Mouse (Mus musculus): ENCODE results near the gene Lmnb2. TPM values are rescaled to one million over a fixed set of nuclear protein-coding genes. Genes with fewer than 3 reads are reported as not detected.

Gene Lmnb2
- polyA plus RNA-seq, 1 experiment, result 8.5 TPM

- Histone ChIP-seq H3K27me3 (replicated peaks; ENCODE audit: control insufficient read depth, insufficient read depth, low read length) (no peaks in the 10 kb centered on the region), H3K4me1 (ENCODE audit: control insufficient read depth, insufficient read depth, low read length) (peaks cover 11% of the 10 kb centered on the region), H3K36me3 (ENCODE audit: control insufficient read depth, insufficient read depth, low read length) (no peaks in the 10 kb centered on the region), H3K4me3 (ENCODE audit: insufficient read depth, low read depth, low read length) (no peak overlapping the region), H3K27ac (ENCODE audit: insufficient read depth, low read depth, low read length) (peak overlapping the region; percentile 15; the same call in 1 of the 2 replicates)
- peak; percentile 23; the same call in 1 of the 2 replicates for TF ChIP-seq CTCF (conservative IDR thresholded peaks at IDR 0.05; ENCODE audit: insufficient read depth, insufficient read length, low read depth, low read length)
- no peak for TF ChIP-seq POLR2A (IDR thresholded peaks at IDR 0.05; ENCODE audit: low read depth, low read length)
- DNase-seq, result peak; percentile 77
- WGBS, result 12% methylated on average over 16 of the region's 16 CpGs
Measured at GRCm38 (mm10) chr10:80960551-80961508, 42.8 kb upstream of the Lmnb2 start.

DNA sequence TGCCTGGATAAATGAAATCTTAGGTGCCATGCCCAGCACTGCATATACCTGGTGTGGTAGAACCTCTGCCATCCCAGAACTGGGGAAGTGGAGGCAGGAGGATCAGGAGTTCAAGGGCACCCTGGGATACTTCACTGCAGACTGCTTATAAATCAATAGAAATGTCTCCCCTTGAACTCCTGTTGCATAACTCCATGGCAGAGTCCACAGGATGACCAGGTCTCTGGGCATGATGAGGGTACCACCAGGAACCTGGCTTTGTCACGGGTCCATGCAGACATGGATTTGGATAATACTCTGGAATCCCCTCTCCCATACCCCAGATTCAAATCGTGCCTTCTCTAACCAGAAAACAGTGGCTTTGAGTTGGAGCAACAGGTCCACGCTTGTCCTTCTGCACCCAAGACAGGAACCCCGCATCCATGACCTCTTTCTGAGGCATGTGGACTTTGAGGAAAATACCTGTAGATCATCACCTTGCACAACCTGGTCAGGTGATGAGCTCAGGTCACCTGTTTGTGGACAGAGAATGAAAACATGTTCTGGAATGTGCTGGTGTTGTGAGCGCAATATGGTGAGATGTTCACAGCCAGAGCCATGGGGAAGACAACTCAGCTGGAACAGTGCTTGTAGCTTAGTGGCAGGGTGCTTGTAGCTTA is 41.1 kb upstream of the Lmnb2 start:
- TF ChIP-seq POLR2A (IDR thresholded peaks at IDR 0.05; ENCODE audit: low read depth, low read length) (no peak), CTCF (conservative IDR thresholded peaks at IDR 0.05; ENCODE audit: insufficient read depth, insufficient read length, low read depth, low read length) (no peak)
- Histone ChIP-seq H3K36me3 (ENCODE audit: control insufficient read depth, insufficient read depth, low read length) (no peaks in the 10 kb centered on the region), H3K4me3 (ENCODE audit: insufficient read depth, low read depth, low read length) (no peak overlapping the region), H3K27ac (ENCODE audit: insufficient read depth, low read depth, low read length) (no peak overlapping the region), H3K4me1 (ENCODE audit: control insufficient read depth, insufficient read depth, low read length) (peaks cover 11% of the 10 kb centered on the region), H3K27me3 (replicated peaks; ENCODE audit: control insufficient read depth, insufficient read depth, low read length) (no peaks in the 10 kb centered on the region)
- WGBS, result 89% methylated on average over 5 of the region's 5 CpGs
- DNase-seq, result no peak

GRCm38 (mm10) chr10:80957791-80958190 is 39.7 kb upstream of the Lmnb2 start:
- Histone ChIP-seq H3K4me3 (ENCODE audit: insufficient read depth, low read depth, low read length) (no peak overlapping the region), H3K27ac (ENCODE audit: insufficient read depth, low read depth, low read length) (no peak overlapping the region), H3K4me1 (ENCODE audit: control insufficient read depth, insufficient read depth, low read length) (peaks cover 6% of the 10 kb centered on the region; the same call in 1 of the 2 replicates), H3K36me3 (ENCODE audit: control insufficient read depth, insufficient read depth, low read length) (no peaks in the 10 kb centered on the region), H3K27me3 (replicated peaks; ENCODE audit: control insufficient read depth, insufficient read depth, low read length) (no peaks in the 10 kb centered on the region)
- TF ChIP-seq CTCF (conservative IDR thresholded peaks at IDR 0.05; ENCODE audit: insufficient read depth, insufficient read length, low read depth, low read length) (peak; percentile 33; the same call in 1 of the 2 replicates), POLR2A (IDR thresholded peaks at IDR 0.05; ENCODE audit: low read depth, low read length) (no peak)
- no peak for DNase-seq
- 70% methylated on average over 4 of the region's 4 CpGs for whole genome bisulfite sequencing

DNA sequence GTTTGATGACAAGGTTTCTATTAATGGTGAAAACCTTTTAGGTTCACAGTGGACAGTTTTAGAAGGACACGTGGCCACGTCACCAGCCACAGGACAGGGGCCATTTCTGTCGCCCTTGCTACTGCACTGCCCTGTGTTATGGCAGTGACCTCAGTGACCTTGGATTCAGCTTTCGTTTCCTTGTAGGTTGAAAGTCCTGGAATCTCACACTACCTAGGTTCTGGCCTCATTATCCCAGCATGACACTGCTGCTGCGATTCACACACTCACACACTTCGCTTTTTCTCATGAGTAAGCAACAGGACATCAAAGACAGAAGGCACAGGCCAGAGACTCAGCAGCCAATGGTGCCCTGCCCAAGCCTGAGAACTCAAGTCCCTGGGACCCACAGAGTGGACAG is 38.9 kb upstream of the Lmnb2 start:
- TF ChIP-seq POLR2A (IDR thresholded peaks at IDR 0.05; ENCODE audit: low read depth, low read length) (no peak), CTCF (conservative IDR thresholded peaks at IDR 0.05; ENCODE audit: insufficient read depth, insufficient read length, low read depth, low read length) (no peak)
- Histone ChIP-seq H3K36me3 (ENCODE audit: control insufficient read depth, insufficient read depth, low read length) (no peaks in the 10 kb centered on the region), H3K27me3 (replicated peaks; ENCODE audit: control insufficient read depth, insufficient read depth, low read length) (no peaks in the 10 kb centered on the region), H3K4me3 (ENCODE audit: insufficient read depth, low read depth, low read length) (no peak overlapping the region), H3K4me1 (ENCODE audit: control insufficient read depth, insufficient read depth, low read length) (peaks cover 3% of the 10 kb centered on the region; the same call in 1 of the 2 replicates), H3K27ac (ENCODE audit: insufficient read depth, low read depth, low read length) (no peak overlapping the region)
- DNase-seq, result no peak
- 80% methylated on average over 6 of the region's 6 CpGs for WGBS

DNA sequence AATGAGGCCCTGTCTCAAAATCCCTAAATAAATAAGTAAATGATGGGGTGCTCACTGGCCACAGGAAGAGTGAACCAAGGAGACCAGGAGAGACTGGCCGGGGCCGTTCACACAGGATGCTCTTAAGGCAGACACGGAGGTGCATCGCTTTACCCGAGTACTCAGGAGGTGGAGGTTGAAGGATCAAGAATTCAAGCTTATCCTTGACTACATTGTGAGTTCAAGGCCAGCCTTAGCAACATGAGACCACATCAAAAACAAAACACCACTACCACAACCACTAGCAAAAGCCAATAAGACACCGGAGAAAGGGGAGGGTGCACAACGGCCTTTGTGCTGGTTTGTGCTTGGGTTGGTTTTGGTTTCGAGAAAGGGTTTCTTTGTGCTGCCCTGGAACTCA is 38.3 kb upstream of the Lmnb2 start:
- 96% methylated on average over 8 of the region's 8 CpGs for WGBS
- TF ChIP-seq CTCF (conservative IDR thresholded peaks at IDR 0.05; ENCODE audit: insufficient read depth, insufficient read length, low read depth, low read length), result no peak
- no peak for TF ChIP-seq POLR2A (IDR thresholded peaks at IDR 0.05; ENCODE audit: low read depth, low read length)
- H3K27ac ChIP-seq (ENCODE audit: insufficient read depth, low read depth, low read length), result no peak overlapping the region
- H3K27me3 ChIP-seq (replicated peaks; ENCODE audit: control insufficient read depth, insufficient read depth, low read length), result no peaks in the 10 kb centered on the region
- no peak for DNase-seq
- no peak overlapping the region for H3K4me3 ChIP-seq (ENCODE audit: insufficient read depth, low read depth, low read length)
- H3K4me1 ChIP-seq (ENCODE audit: control insufficient read depth, insufficient read depth, low read length), result peaks cover 3% of the 10 kb centered on the region; the same call in 1 of the 2 replicates
- H3K36me3 ChIP-seq (ENCODE audit: control insufficient read depth, insufficient read depth, low read length), result no peaks in the 10 kb centered on the region

DNA sequence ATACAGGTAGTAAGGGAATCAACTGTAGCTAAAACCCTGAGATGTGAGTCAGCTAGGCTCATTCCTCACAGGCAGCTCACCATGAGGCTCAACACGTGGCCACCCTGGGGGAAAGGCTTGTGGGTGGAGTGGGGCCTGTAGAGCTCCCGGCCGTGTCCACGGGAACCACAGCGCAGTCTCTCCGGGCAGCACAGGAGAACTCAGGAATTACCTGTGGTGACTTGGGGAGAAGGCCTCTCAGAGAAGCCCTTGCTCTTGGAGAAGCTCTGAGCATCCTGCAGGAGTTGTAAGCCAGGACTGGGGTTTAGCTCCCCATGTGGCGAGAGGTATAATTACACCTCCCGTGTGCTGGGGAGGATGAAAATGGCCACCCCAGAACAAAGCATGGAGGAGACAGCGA is 37.5 kb upstream of the Lmnb2 start:
- DNase-seq, result peak; percentile 62
- peaks cover 1% of the 10 kb centered on the region; the same call in 1 of the 2 replicates for H3K4me1 ChIP-seq (ENCODE audit: control insufficient read depth, insufficient read depth, low read length)
- no peaks in the 10 kb centered on the region for H3K36me3 ChIP-seq (ENCODE audit: control insufficient read depth, insufficient read depth, low read length)
- no peak overlapping the region for H3K4me3 ChIP-seq (ENCODE audit: insufficient read depth, low read depth, low read length)
- WGBS, result 15% methylated on average over 9 of the region's 9 CpGs
- no peaks in the 10 kb centered on the region for H3K27me3 ChIP-seq (replicated peaks; ENCODE audit: control insufficient read depth, insufficient read depth, low read length)
- TF ChIP-seq CTCF (conservative IDR thresholded peaks at IDR 0.05; ENCODE audit: insufficient read depth, insufficient read length, low read depth, low read length) (peak; percentile 89), POLR2A (IDR thresholded peaks at IDR 0.05; ENCODE audit: low read depth, low read length) (no peak)
- H3K27ac ChIP-seq (ENCODE audit: insufficient read depth, low read depth, low read length), result no peak overlapping the region

DNA sequence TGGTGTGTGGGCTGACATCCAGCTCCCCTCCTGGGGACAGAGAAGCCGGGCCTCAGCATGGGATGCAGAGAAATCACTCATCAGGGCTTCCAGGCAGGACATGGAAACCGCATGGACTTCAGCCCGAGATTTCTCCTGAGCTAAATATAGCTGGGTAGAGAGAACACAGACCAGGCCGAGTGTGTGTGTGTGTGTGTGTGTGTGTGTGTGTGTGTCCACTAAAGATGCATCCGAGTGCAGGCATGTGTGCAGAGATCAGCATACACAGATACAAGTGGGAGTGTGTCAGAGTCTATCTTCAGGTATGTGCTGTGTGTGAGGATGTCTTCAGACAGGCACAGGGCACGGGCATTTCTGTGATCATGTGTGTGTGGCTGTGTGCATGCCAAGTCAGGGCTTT is 36.8 kb upstream of the Lmnb2 start:
- Histone ChIP-seq H3K4me1 (ENCODE audit: control insufficient read depth, insufficient read depth, low read length) (no peaks in the 10 kb centered on the region), H3K4me3 (ENCODE audit: insufficient read depth, low read depth, low read length) (no peak overlapping the region), H3K36me3 (ENCODE audit: control insufficient read depth, insufficient read depth, low read length) (no peaks in the 10 kb centered on the region), H3K27me3 (replicated peaks; ENCODE audit: control insufficient read depth, insufficient read depth, low read length) (no peaks in the 10 kb centered on the region), H3K27ac (ENCODE audit: insufficient read depth, low read depth, low read length) (no peak overlapping the region)
- DNase-seq, result no peak
- 43% methylated on average over 6 of the region's 6 CpGs for WGBS
- TF ChIP-seq POLR2A (IDR thresholded peaks at IDR 0.05; ENCODE audit: low read depth, low read length) (no peak), CTCF (conservative IDR thresholded peaks at IDR 0.05; ENCODE audit: insufficient read depth, insufficient read length, low read depth, low read length) (no peak)

All from kidney, adult 2 months (tissue).